Mouse (Mus musculus) embryonic facial prominence, embryonic 10.5 days (tissue): ENCODE data around the gene Cited1. TPM values are rescaled to one million over a fixed set of nuclear protein-coding genes. Genes with fewer than 3 reads are reported as not detected.

ENCODE experiments used
- microRNA-seq: library from miRNA; unstranded; fragments of <30 nt; microRNA quantifications from one replicate; pipeline ENCODE4, GENCODE M21; 2017
- polyA plus RNA-seq: library from polyadenylated mRNA; unstranded; fragments of >200 nt; fragmentation: Nextera tagmentation; extraction: Ambion mirVana; gene quantifications from 2 replicates; pipeline ENCODE4 v1.2.1, GENCODE M21; 2016

The Cited1 gene
- polyA plus RNA-seq, 1 experiment from 2014 or later, result 69.6 TPM

Small RNA genes lying within 50 kb of the gene (microRNA-seq; reads per million reads assigned to microRNA genes)
- not detected for gene Gm26318

Other genes starting within 250 kb of the Cited1 start
- gene Rtl5, start 180.9 kb downstream of the Cited1 start, polyA plus RNA-seq, result 1.9 and 3.1 TPM in 2 replicates
- gene Pin4, start 132.7 kb downstream of the Cited1 start, polyA plus RNA-seq, result 86.5 and 92.1 TPM in 2 replicates
- 23.2 and 23.6 TPM in 2 replicates for gene Ercc6l, start 95.1 kb downstream of the Cited1 start, polyA plus RNA-seq
- gene Rps4x, start 62.8 kb downstream of the Cited1 start, polyA plus RNA-seq, result 702 and 707 TPM in 2 replicates